Mouse (Mus musculus): ENCODE data around the gene Rtn4rl2.

Gene Rtn4rl2

DNA sequence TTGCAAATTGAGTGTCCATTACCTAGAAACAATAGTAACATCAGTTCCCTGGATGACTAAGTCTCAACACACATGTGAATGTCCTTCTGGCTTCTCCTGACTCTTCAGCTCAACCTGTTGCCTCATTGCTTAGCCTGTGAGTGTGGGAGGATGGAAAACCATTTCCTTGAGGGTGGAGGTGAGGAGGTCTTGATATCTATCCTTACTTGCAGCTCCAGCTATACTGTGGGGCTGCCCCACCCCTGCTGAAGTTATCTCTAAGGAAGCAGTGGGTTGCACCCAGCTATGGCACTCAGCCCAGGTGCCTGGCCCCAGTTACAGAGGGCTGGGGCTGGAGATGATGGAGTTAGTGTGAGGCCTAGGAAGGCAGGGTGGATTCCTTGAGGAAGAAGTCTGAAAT is 44.6 kb downstream of the Rtn4rl2 start:
- DNase-seq: no peak

DNA sequence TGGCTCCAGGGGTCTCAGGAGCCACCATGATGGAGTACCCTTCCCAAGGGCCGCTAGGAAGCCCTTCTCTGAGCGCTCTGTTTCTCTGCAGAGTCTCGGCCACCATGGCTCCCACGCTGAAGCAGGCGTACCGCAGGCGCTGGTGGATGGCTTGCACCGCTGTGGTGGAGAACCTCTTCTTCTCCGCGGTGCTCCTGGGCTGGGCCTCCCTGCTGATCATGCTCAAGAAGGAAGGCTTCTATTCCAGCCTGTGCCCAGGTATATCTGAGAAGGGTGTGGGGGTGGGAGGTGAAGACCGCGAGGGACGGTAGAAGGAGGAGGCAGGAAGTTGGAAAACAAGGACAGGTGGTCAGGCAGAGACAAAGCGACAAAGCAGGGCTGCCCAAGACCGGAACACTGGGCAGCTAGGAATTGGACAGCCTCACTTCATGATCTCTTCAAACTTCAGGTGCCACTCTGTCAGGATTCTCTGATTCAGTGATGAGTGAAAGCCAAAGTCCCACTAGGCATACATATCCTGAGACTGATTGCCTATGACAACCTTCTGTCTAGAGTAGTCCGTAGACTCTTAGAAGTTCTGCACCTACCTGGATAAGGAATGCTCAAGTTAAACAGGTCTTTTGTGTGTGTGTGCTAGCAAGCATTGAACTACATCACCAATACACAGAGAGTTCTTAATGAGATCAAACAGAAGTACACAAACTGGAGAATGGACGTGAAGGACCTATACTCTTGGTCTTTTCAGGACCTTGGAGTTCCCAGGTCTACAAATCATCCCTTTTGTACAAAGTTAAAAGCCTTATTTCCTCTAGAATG is 45.6 kb downstream of the Rtn4rl2 start:
- no peak for DNase-seq

- DNase-seq: peak; percentile 31 to 54
Measured at GRCm38 (mm10) chr2:84840016-84840747, 46.3 kb downstream of the Rtn4rl2 start.

GRCm38 (mm10) chr2:84838993-84839980 is 47.2 kb downstream of the Rtn4rl2 start:
- peak in 1 of 2 experiments; percentile 9 for DNase-seq

DNA sequence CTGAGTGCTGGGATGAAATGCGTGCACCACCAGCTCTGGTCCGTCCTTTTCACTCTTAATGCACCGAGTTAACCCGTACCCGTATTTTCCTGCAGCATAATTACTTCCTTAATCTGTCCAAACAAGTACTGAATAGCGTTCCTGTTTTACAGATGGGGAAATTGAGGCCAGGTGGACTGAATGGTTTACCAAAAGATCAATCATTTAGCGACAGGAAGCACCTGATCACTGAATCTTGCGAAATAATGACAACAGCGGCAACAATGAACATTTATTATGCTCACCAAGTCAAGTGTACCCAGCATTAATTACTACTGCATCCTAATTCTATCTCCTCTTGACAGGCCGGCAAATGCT is 47.9 kb downstream of the Rtn4rl2 start, which contains the start of gene Slc43a1:
TSS of gene Slc43a1 (plus strand) at position 258 of the 357 bp plus-strand sequence.
- no peak for DNase-seq

DNA sequence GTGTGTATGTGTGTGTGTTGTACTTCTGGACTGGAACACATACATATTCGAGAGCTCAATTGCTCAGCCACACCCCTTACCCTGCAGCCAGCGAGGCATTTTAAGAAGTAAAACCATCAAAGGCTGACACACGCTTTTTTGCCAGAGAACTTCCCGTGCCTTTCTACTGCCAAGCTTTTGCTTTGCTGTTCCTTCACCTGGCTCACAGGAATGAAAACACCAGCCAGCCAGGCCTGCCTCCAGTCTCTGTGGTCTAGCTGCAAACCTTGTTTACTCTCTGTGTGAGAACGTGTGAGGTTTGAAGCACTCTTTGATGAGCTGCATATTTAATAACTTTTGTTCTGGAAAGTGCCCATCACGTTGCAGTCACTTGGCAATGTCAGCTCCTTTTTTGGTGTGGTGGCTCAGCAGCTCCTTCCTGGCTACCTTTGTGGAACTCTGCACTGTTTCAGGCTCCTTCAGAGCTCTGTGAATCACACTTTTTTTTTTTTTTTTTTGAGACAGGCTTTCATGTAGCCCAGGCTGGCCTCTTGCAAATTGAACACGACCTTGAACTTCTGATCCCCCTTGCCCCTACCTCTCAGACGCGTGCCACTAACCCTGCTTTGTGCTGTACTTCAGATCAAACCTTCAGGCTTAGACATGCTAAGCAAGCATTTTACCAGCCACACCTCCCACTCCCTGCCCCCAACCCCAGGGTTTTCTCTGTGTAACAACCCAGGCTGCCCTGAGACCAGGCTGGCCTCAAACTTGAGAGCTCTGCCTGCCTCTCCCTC is 48.5 kb downstream of the Rtn4rl2 start:
- no peak for DNase-seq

- DNase-seq: no peak
Measured at GRCm38 (mm10) chr2:84837107-84837506, 49.4 kb downstream of the Rtn4rl2 start.

DNA sequence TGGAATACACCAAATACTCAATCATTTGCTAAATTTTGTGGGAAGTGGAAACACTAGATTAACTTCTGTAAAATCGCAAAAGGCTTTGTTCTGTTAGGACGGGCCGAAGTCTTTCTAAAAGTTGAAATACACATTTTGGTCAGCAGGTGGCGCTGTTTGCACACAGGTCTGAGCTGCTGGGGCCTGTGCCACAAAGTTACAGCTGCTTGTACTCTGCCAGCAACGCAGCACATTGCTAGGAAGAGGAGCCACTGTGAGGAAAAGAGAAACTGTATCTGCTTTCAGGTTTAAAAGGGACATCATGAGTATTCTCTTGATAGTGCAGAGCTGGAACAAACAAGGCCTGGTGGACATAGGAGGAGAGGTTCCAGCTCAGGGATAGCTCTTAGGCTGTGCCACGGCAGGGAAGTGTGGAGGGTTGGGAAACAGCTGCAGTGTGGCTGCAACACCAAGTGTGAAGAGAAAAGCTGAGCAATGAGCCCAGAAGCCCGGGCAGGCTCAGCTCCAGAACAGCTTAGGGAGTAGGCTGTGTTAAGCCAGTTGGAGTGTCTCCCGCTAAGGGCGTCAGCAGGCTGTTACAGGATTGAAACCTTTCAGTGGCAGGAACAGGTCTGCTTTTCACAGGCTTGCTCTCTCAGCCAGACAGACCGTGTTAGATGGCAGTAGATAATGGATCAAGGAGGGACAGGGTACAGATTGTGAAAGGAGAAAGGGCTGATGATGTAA is 54.7 kb downstream of the Rtn4rl2 start:
- DNase-seq: peak; percentile 93

GRCm38 (mm10) chr2:84827283-84827920 is 59.1 kb downstream of the Rtn4rl2 start:
- peak; percentile 20 to 25 for DNase-seq

- DNase-seq: peak; percentile 85 to 90
Measured at GRCm38 (mm10) chr2:84826488-84827282, 59.8 kb downstream of the Rtn4rl2 start, which contains the start of gene Timm10. Gene Timm10 (plus strand): TSS chr2:84826997.

DNA sequence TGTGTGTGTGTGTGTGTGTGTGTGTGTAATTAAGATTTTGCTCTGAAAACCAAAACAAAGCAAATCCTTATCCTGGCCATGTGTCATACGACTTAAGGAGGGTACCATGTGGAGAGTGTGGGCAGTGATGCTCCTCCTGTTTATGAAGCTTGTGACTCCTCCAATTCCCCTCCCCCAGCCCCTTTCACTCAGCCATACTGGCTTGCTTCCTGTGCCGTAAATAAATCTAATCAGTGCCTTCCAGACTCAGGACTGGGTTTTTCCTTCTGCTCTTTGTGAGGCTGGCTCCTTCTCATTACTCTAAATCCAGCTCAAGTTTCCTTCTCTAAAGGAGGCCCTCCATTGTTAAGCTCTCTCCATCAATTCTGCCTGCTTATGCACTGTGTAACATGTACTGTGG is 63.3 kb downstream of the Rtn4rl2 start:
- no peak for DNase-seq

GRCm38 (mm10) chr2:84822552-84822951 is 64.0 kb downstream of the Rtn4rl2 start, which contains the start of gene Smtnl1:
Gene Smtnl1 (minus strand): TSS chr2:84822652.
- no peak for DNase-seq
